Comparison of ENCODE assay signal across 11 mouse cellular contexts in genomic region chr10:69796421-69796886, GRCm38 (mm10).
DNase-seq lines count a peak whose midpoint lies in the region; ATAC-seq and TF ChIP-seq lines count a peak whose summit lies in the region.
"Had no signal": no experiment of that assay in that cellular context is flagged by ENCODE, and none has a peak within 500 bp of the region (broad histone marks: within the 10 kb centered on the region; RNA-seq: fewer than 3 reads in every experiment).

No protein-coding gene starts in this region.

- H3K9ac ChIP-seq in heart, embryonic 12.5 days: no peak overlapping the region
- H3K9ac ChIP-seq in midbrain, embryonic 14.5 days (replicated peaks; ENCODE audit: low read length): no peak overlapping the region
- no peak overlapping the region for H3K9ac ChIP-seq in midbrain, embryonic 11.5 days (ENCODE audit: low read length)
- H3K9ac ChIP-seq: embryonic facial prominence, embryonic 13.5 days; liver, embryonic 13.5 days had no signal

- H3K4me2 ChIP-seq in heart, embryonic 12.5 days: no peak overlapping the region
- no peak overlapping the region for H3K4me2 ChIP-seq in midbrain, embryonic 14.5 days (ENCODE audit: low read length)
- no peak overlapping the region for H3K4me2 ChIP-seq in midbrain, embryonic 11.5 days
- H3K4me2 ChIP-seq: embryonic facial prominence, embryonic 13.5 days; liver, embryonic 13.5 days had no signal

- peaks cover 44% of the 10 kb centered on the region for H3K4me1 ChIP-seq in heart, embryonic 12.5 days (replicated peaks)
- peaks cover 8% of the 10 kb centered on the region; the same call in 1 of the 2 replicates for H3K4me1 ChIP-seq in midbrain, embryonic 14.5 days (ENCODE audit: control insufficient read depth, insufficient read depth, low read length)
- H3K4me1 ChIP-seq in midbrain, embryonic 11.5 days (ENCODE audit: control insufficient read depth, insufficient read depth, low read length): no peaks in the 10 kb centered on the region
- peaks cover 43% of the 10 kb centered on the region for H3K4me1 ChIP-seq in cerebellum, adult 2 months (ENCODE audit: control insufficient read depth, insufficient read depth, low read length)

- TF ChIP-seq POLR2A in cerebellum, adult 2 months (IDR thresholded peaks at IDR 0.05; ENCODE audit: borderline replicate concordance, insufficient read depth, low read length): no peak

- H3K36me3 ChIP-seq in heart, embryonic 12.5 days: 0 out of 2 replicates have a peak, but pooled peaks cover 3% of the 10 kb centered on the region
- no peaks in the 10 kb centered on the region for H3K36me3 ChIP-seq in midbrain, embryonic 14.5 days (ENCODE audit: control insufficient read depth, insufficient read depth, low read length)
- H3K36me3 ChIP-seq in midbrain, embryonic 11.5 days (ENCODE audit: control insufficient read depth, insufficient read depth, low read length): no peaks in the 10 kb centered on the region
- H3K36me3 ChIP-seq: embryonic facial prominence, embryonic 13.5 days; liver, embryonic 13.5 days had no signal

- DNase-seq in heart, adult 18-20 months: no peak
- DNase-seq in midbrain, embryonic 14.5 days: no peak
- no peak for DNase-seq in midbrain, embryonic 11.5 days (ENCODE audit: low spot score, missing footprints)
- DNase-seq in cerebellum, adult 2 months: peak; percentile 77 to 81
- no peak for DNase-seq in B cell, adult 2 months
- no peak for DNase-seq in thymus, postnatal 14 days
- DNase-seq: adrenal gland, postnatal 14 days; liver, embryonic 13.5 days had no signal

- no peaks in the 10 kb centered on the region for H3K27me3 ChIP-seq in heart, embryonic 12.5 days (replicated peaks)
- no peaks in the 10 kb centered on the region for H3K27me3 ChIP-seq in midbrain, embryonic 14.5 days (ENCODE audit: control insufficient read depth, insufficient read depth, low read length)
- H3K27me3 ChIP-seq in midbrain, embryonic 11.5 days (ENCODE audit: control insufficient read depth, insufficient read depth, low read length): no peaks in the 10 kb centered on the region
- H3K27me3 ChIP-seq in cerebellum, adult 2 months (ENCODE audit: control insufficient read depth, insufficient read depth, low read length): no peaks in the 10 kb centered on the region
- H3K27me3 ChIP-seq: embryonic facial prominence, embryonic 13.5 days; liver, embryonic 13.5 days had no signal

- TF ChIP-seq CTCF in cerebellum, adult 2 months (IDR thresholded peaks at IDR 0.05; ENCODE audit: borderline replicate concordance, insufficient read depth, low read depth, low read length): no peak

- H3K4me3 ChIP-seq in heart, embryonic 12.5 days: no peak overlapping the region
- H3K4me3 ChIP-seq in midbrain, embryonic 14.5 days (replicated peaks; ENCODE audit: low read depth, low read length): no peak overlapping the region
- H3K4me3 ChIP-seq in midbrain, embryonic 11.5 days (ENCODE audit: low read depth, low read length): no peak overlapping the region
- H3K4me3 ChIP-seq in cerebellum, adult 2 months (replicated peaks; ENCODE audit: insufficient read depth, low read depth, low read length): no peak overlapping the region
- H3K4me3 ChIP-seq: embryonic facial prominence, embryonic 13.5 days; liver, embryonic 13.5 days had no signal

- 34% methylated on average over 8 of the region's 8 CpGs for WGBS in heart, embryonic 12.5 days
- 78% methylated on average over 8 of the region's 8 CpGs for WGBS in midbrain, embryonic 14.5 days
- 82% methylated on average over 8 of the region's 8 CpGs for WGBS in midbrain, embryonic 11.5 days
- WGBS in cerebellum, adult 2 months: 10% methylated on average over 8 of the region's 8 CpGs

- no peak for ATAC-seq in heart, embryonic 12.5 days (ENCODE audit: insufficient number of reproducible peaks, low FRiP score)
- no peak for ATAC-seq in midbrain, embryonic 14.5 days (ENCODE audit: low FRiP score, low TSS enrichment)
- ATAC-seq in midbrain, embryonic 11.5 days (ENCODE audit: low FRiP score): no peak
- ATAC-seq in megakaryocyte, adult 5-6 weeks (ENCODE audit: poor library complexity, severe bottlenecking): peak; percentile 86

- H3K27ac ChIP-seq in heart, embryonic 12.5 days (ENCODE audit: poor library complexity, severe bottlenecking): peak overlapping the region; percentile 1
- H3K27ac ChIP-seq in midbrain, embryonic 14.5 days (replicated peaks; ENCODE audit: low read depth, low read length): peak overlapping the region; percentile 54
- no peak overlapping the region for H3K27ac ChIP-seq in midbrain, embryonic 11.5 days (ENCODE audit: low read depth, low read length)
- peak overlapping the region; percentile 64 for H3K27ac ChIP-seq in cerebellum, adult 2 months (ENCODE audit: insufficient read depth, low read length)
- H3K27ac ChIP-seq: embryonic facial prominence, embryonic 13.5 days; liver, embryonic 13.5 days had no signal

- H3K9me3 ChIP-seq in heart, embryonic 12.5 days (replicated peaks): no peaks in the 10 kb centered on the region
- no peaks in the 10 kb centered on the region for H3K9me3 ChIP-seq in midbrain, embryonic 14.5 days (ENCODE audit: control insufficient read depth, low read length)
- no peaks in the 10 kb centered on the region for H3K9me3 ChIP-seq in midbrain, embryonic 11.5 days (ENCODE audit: control insufficient read depth, low read length)
- H3K9me3 ChIP-seq: embryonic facial prominence, embryonic 13.5 days; liver, embryonic 13.5 days had no signal

Comparison
In these comparisons a context has a peak if more than half of its experiments do, and no peak if none do; other contexts are left out.
1. DNase-seq: peak in cerebellum, adult 2 months (2 of 2); none in heart, adult 18-20 months (0 of 2), midbrain, embryonic 14.5 days (single experiment), midbrain, embryonic 11.5 days (single experiment), B cell, adult 2 months (0 of 2) and thymus, postnatal 14 days (single experiment).